Mouse (Mus musculus) embryonic fibroblast, embryonic 13.5 days (primary cell): ENCODE measurements at regions not wholly inside any gene's neighbourhood (a gene's known extent, or its start where the extent isn't known, plus 50 kb on each side); places are given as distances from the start of the nearest gene placed in this dataset.

Experiments
- CTCF ChIP-seq: IDR thresholded peaks from 2 replicates; pipeline ENCODE4 v1.5.1; 2011; ENCODE audit warnings: mild to moderate bottlenecking, control low read depth, low read length, moderate library complexity, borderline replicate concordance; ENCODE audit not compliant: insufficient read depth
- POLR2A ChIP-seq: IDR thresholded peaks from 2 replicates; pipeline ENCODE4 v1.6.1; 2011; ENCODE audit warnings: low read depth, mild to moderate bottlenecking, control low read depth, low read length, moderate library complexity

GRCm38 (mm10) chr13:42507535-42507934, 172.9 kb upstream of the Phactr1 start:
- TF ChIP-seq CTCF (no peak), POLR2A (no peak)
